Mouse (Mus musculus): ENCODE results near the gene Ccdc57. TPM values are rescaled to one million over a fixed set of nuclear protein-coding genes. Genes with fewer than 3 reads are reported as not detected.

Gene Ccdc57
- polyA plus RNA-seq, 1 experiment, result 2.9 TPM

GRCm38 (mm10) chr11:120808010-120808409, 124.7 kb downstream of the Ccdc57 start:
- H3K4me3 ChIP-seq (ENCODE audit: insufficient read depth, low read depth, low read length), result no peak overlapping the region
- H3K4me1 ChIP-seq (ENCODE audit: control insufficient read depth, insufficient read depth, low read length), result no peaks in the 10 kb centered on the region
- no peaks in the 10 kb centered on the region; the same call in 1 of the 2 replicates for H3K36me3 ChIP-seq (ENCODE audit: control insufficient read depth, insufficient read depth, low read length)
- no peak for DNase-seq
- H3K27ac ChIP-seq (ENCODE audit: insufficient read depth, low read depth, low read length), result no peak overlapping the region
- 94% methylated on average over 12 of the region's 12 CpGs for WGBS
- no peaks in the 10 kb centered on the region for H3K27me3 ChIP-seq (replicated peaks; ENCODE audit: control insufficient read depth, insufficient read depth, low read length)
- TF ChIP-seq POLR2A (IDR thresholded peaks at IDR 0.05; ENCODE audit: low read depth, low read length) (no peak), CTCF (conservative IDR thresholded peaks at IDR 0.05; ENCODE audit: insufficient read depth, insufficient read length, low read depth, low read length) (no peak)

GRCm38 (mm10) chr11:120805375-120806298, 127.0 kb downstream of the Ccdc57 start:
- Histone ChIP-seq H3K4me1 (ENCODE audit: control insufficient read depth, insufficient read depth, low read length) (0 out of 2 replicates have a peak, but pooled peaks cover under 1% of the 10 kb centered on the region), H3K4me3 (ENCODE audit: insufficient read depth, low read depth, low read length) (no peak overlapping the region), H3K27ac (ENCODE audit: insufficient read depth, low read depth, low read length) (no peak overlapping the region), H3K27me3 (replicated peaks; ENCODE audit: control insufficient read depth, insufficient read depth, low read length) (no peaks in the 10 kb centered on the region), H3K36me3 (ENCODE audit: control insufficient read depth, insufficient read depth, low read length) (no peaks in the 10 kb centered on the region)
- no peak for TF ChIP-seq POLR2A (IDR thresholded peaks at IDR 0.05; ENCODE audit: low read depth, low read length)
- no peak for TF ChIP-seq CTCF (conservative IDR thresholded peaks at IDR 0.05; ENCODE audit: insufficient read depth, insufficient read length, low read depth, low read length)
- no peak for DNase-seq
- 79% methylated on average over 7 of the region's 7 CpGs for WGBS

GRCm38 (mm10) chr11:120804769-120805168, 127.9 kb downstream of the Ccdc57 start:
- no peak overlapping the region for H3K27ac ChIP-seq (ENCODE audit: insufficient read depth, low read depth, low read length)
- H3K36me3 ChIP-seq (ENCODE audit: control insufficient read depth, insufficient read depth, low read length), result no peaks in the 10 kb centered on the region
- H3K4me3 ChIP-seq (ENCODE audit: insufficient read depth, low read depth, low read length), result no peak overlapping the region
- no peak for TF ChIP-seq CTCF (conservative IDR thresholded peaks at IDR 0.05; ENCODE audit: insufficient read depth, insufficient read length, low read depth, low read length)
- TF ChIP-seq POLR2A (IDR thresholded peaks at IDR 0.05; ENCODE audit: low read depth, low read length), result no peak
- WGBS, result 72% methylated on average over 4 of the region's 4 CpGs
- H3K27me3 ChIP-seq (replicated peaks; ENCODE audit: control insufficient read depth, insufficient read depth, low read length), result no peaks in the 10 kb centered on the region
- H3K4me1 ChIP-seq (ENCODE audit: control insufficient read depth, insufficient read depth, low read length), result peaks cover 6% of the 10 kb centered on the region; the same call in 1 of the 2 replicates
- no peak for DNase-seq

- H3K4me3 ChIP-seq (ENCODE audit: insufficient read depth, low read depth, low read length), result no peak overlapping the region
- H3K4me1 ChIP-seq (ENCODE audit: control insufficient read depth, insufficient read depth, low read length), result peaks cover 6% of the 10 kb centered on the region; the same call in 1 of the 2 replicates
- DNase-seq, result no peak
- no peaks in the 10 kb centered on the region for H3K27me3 ChIP-seq (replicated peaks; ENCODE audit: control insufficient read depth, insufficient read depth, low read length)
- TF ChIP-seq POLR2A (IDR thresholded peaks at IDR 0.05; ENCODE audit: low read depth, low read length), result no peak
- no peak for TF ChIP-seq CTCF (conservative IDR thresholded peaks at IDR 0.05; ENCODE audit: insufficient read depth, insufficient read length, low read depth, low read length)
- 82% methylated on average over 7 of the region's 7 CpGs for WGBS
- H3K27ac ChIP-seq (ENCODE audit: insufficient read depth, low read depth, low read length), result no peak overlapping the region
- H3K36me3 ChIP-seq (ENCODE audit: control insufficient read depth, insufficient read depth, low read length), result no peaks in the 10 kb centered on the region
Measured at GRCm38 (mm10) chr11:120804274-120804673, 128.4 kb downstream of the Ccdc57 start.

- TF ChIP-seq CTCF (conservative IDR thresholded peaks at IDR 0.05; ENCODE audit: insufficient read depth, insufficient read length, low read depth, low read length), result peak; percentile 91
- no peak for TF ChIP-seq POLR2A (IDR thresholded peaks at IDR 0.05; ENCODE audit: low read depth, low read length)
- DNase-seq, result peak; percentile 94
- H3K27ac ChIP-seq (ENCODE audit: insufficient read depth, low read depth, low read length), result peak overlapping the region; percentile 73
- peaks cover 8% of the 10 kb centered on the region for H3K4me1 ChIP-seq (ENCODE audit: control insufficient read depth, insufficient read depth, low read length)
- H3K27me3 ChIP-seq (replicated peaks; ENCODE audit: control insufficient read depth, insufficient read depth, low read length), result no peaks in the 10 kb centered on the region
- H3K36me3 ChIP-seq (ENCODE audit: control insufficient read depth, insufficient read depth, low read length), result no peaks in the 10 kb centered on the region
- WGBS, result 6% methylated on average over 10 of the region's 10 CpGs
- H3K4me3 ChIP-seq (ENCODE audit: insufficient read depth, low read depth, low read length), result no peak overlapping the region
Measured at GRCm38 (mm10) chr11:120800061-120800904, 132.4 kb downstream of the Ccdc57 start.

GRCm38 (mm10) chr11:120799316-120799890, 133.3 kb downstream of the Ccdc57 start:
- peaks cover 14% of the 10 kb centered on the region for H3K4me1 ChIP-seq (ENCODE audit: control insufficient read depth, insufficient read depth, low read length)
- no peak for DNase-seq
- WGBS, result 64% methylated on average over 6 of the region's 6 CpGs
- no peak overlapping the region for H3K4me3 ChIP-seq (ENCODE audit: insufficient read depth, low read depth, low read length)
- H3K27ac ChIP-seq (ENCODE audit: insufficient read depth, low read depth, low read length), result no peak overlapping the region
- no peaks in the 10 kb centered on the region for H3K36me3 ChIP-seq (ENCODE audit: control insufficient read depth, insufficient read depth, low read length)
- no peaks in the 10 kb centered on the region for H3K27me3 ChIP-seq (replicated peaks; ENCODE audit: control insufficient read depth, insufficient read depth, low read length)
- TF ChIP-seq CTCF (conservative IDR thresholded peaks at IDR 0.05; ENCODE audit: insufficient read depth, insufficient read length, low read depth, low read length) (no peak), POLR2A (IDR thresholded peaks at IDR 0.05; ENCODE audit: low read depth, low read length) (no peak)

All from kidney, adult 2 months (tissue).